In genomic region chr2:31194356-31195021, GRCm38 (mm10) we compare ENCODE assay signal across 8 mouse cellular contexts. TPM values are rescaled to one million over a fixed set of nuclear protein-coding genes. Genes with fewer than 3 reads are reported as not detected.
A peak's percentile ranks its signal among the peaks of the same experiment; 100 is the strongest.
DNase-seq lines count a peak whose midpoint lies in the region; ATAC-seq lines count a peak whose summit lies in the region.

No protein-coding gene starts in this region.

- DNase-seq in adrenal gland, postnatal 10 days = peak; percentile 42
- DNase-seq in adrenal gland, postnatal 25 days = no peak
- peak; percentile 42 to 51 for DNase-seq in right cerebral cortex, adult 2 months (ENCODE audit: low spot score in 2 of 2)
- DNase-seq in right cerebral cortex, postnatal 4 days = no peak
- DNase-seq in embryo, embryonic 10.5 days (ENCODE audit: low spot score) = peak; percentile 82
- peak; percentile 63 for DNase-seq in heart, postnatal 4 days
- peak; percentile 66 for DNase-seq in thymus, postnatal 0 days (ENCODE audit: low spot score)

- ATAC-seq in megakaryocyte progenitor cell, adult 5-6 weeks (replicated peaks; ENCODE audit: poor library complexity) = peak; percentile 79

RNA-seq across cellular contexts. Expression of gene Gpr107, which starts 42.4 kb away (rescaled TPM):
- 10 to 100 TPM; 41.7 to 56.4 TPM for total RNA-seq in adrenal gland, postnatal 10 days (2021)
- 54.1 and 63.6 TPM in 2 replicates for total RNA-seq in adrenal gland, postnatal 25 days (2021)
- 10 to 100 TPM; 41.6 to 43.0 TPM for total RNA-seq in heart, postnatal 4 days (2021)
- 9.9 and 12.1 TPM in 2 replicates for total RNA-seq in megakaryocyte progenitor cell, adult 5-6 weeks (2015)
- total RNA-seq in megakaryocyte progenitor cell, adult 5-6 weeks (2017) = 13.6 and 15.2 TPM in 2 replicates
- 21.7 and 24.1 TPM in 2 replicates for polyA plus RNA-seq in thymus, postnatal 0 days (2015; fragmentation: Nextera tagmentation; extraction: Ambion mirVana)

RNA-seq across cellular contexts. Expression of gene Ncs1, which starts 51.1 kb away (rescaled TPM):
- total RNA-seq in adrenal gland, postnatal 10 days (2021) = 1 to 10 TPM; 4.2 to 6.8 TPM
- 2.9 and 4.1 TPM in 2 replicates for total RNA-seq in adrenal gland, postnatal 25 days (2021)
- total RNA-seq in heart, postnatal 4 days (2021) = 10 to 100 TPM; 23.8 to 34.2 TPM
- total RNA-seq in megakaryocyte progenitor cell, adult 5-6 weeks (2015) = 1.2 and 2.3 TPM in 2 replicates
- 1.7 TPM in 2 replicates for total RNA-seq in megakaryocyte progenitor cell, adult 5-6 weeks (2017)
- polyA plus RNA-seq in thymus, postnatal 0 days (2015; fragmentation: Nextera tagmentation; extraction: Ambion mirVana) = 6.3 and 6.7 TPM in 2 replicates

RNA-seq across cellular contexts. Expression of gene Fnbp1, which starts 52.7 kb away (rescaled TPM):
- 10 to 100 TPM; 48.1 to 58.5 TPM for total RNA-seq in adrenal gland, postnatal 10 days (2021)
- total RNA-seq in adrenal gland, postnatal 25 days (2021) = 50.9 and 66.0 TPM in 2 replicates
- 10 to 100 TPM; 52.9 to 59.1 TPM for total RNA-seq in heart, postnatal 4 days (2021)
- total RNA-seq in megakaryocyte progenitor cell, adult 5-6 weeks (2015) = 30.7 and 44.8 TPM in 2 replicates
- 20.9 and 44.7 TPM in 2 replicates for total RNA-seq in megakaryocyte progenitor cell, adult 5-6 weeks (2017)
- polyA plus RNA-seq in thymus, postnatal 0 days (2015; fragmentation: Nextera tagmentation; extraction: Ambion mirVana) = 45.6 and 59.9 TPM in 2 replicates

Comparison
In these comparisons a context has a peak if more than half of its experiments do, and no peak if none do; other contexts are left out.
1. DNase-seq: peak in adrenal gland, postnatal 10 days (single experiment), right cerebral cortex, adult 2 months (2 of 2), embryo, embryonic 10.5 days (single experiment), heart, postnatal 4 days (single experiment) and thymus, postnatal 0 days (single experiment); none in adrenal gland, postnatal 25 days (single experiment) and right cerebral cortex, postnatal 4 days (single experiment).